Mouse (Mus musculus) stomach, embryonic 14.5 days (tissue): ENCODE measurements around the gene Qpctl. TPM values are rescaled to one million over a fixed set of nuclear protein-coding genes. Genes with fewer than 3 reads are reported as not detected.

Experiments
- ATAC-seq: fragments of 200-750 bp; cut with Nextera tagmentation; 2 replicates; pipeline ENCODE4 v1.8.0; 2017; ENCODE audit warnings: low read depth, moderate TSS enrichment; ENCODE audit not compliant: insufficient number of reproducible peaks, insufficient read depth, low FRiP score
- H3K27ac ChIP-seq: fragments of 300-500 bp; sonication (generic); 2 replicates; pipeline ENCODE4 v1.5.1; 2014; ENCODE audit warnings: mild to moderate bottlenecking, low read length, moderate library complexity, mixed read lengths
- H3K27me3 ChIP-seq: fragments of 300-500 bp; sonication (generic); 2 replicates; pipeline ENCODE4 v1.6.1; 2014; ENCODE audit warnings: low read length, control low read depth, mixed read lengths; ENCODE audit not compliant: control insufficient read depth, insufficient read depth
- H3K36me3 ChIP-seq: fragments of 300-500 bp; sonication (generic); 2 replicates; pipeline ENCODE4 v1.6.1; 2014; ENCODE audit warnings: mild to moderate bottlenecking, control low read depth, low read length, moderate library complexity, mixed read lengths; ENCODE audit not compliant: control insufficient read depth, insufficient read depth
- H3K4me1 ChIP-seq: fragments of 300-500 bp; sonication (generic); 2 replicates; pipeline ENCODE4 v1.6.1; 2014; ENCODE audit warnings: low read length, control low read depth, mixed read lengths; ENCODE audit not compliant: control insufficient read depth, insufficient read depth
- H3K4me2 ChIP-seq: fragments of 300-500 bp; sonication (generic); replicated peaks from 2 replicates; pipeline ENCODE4 v1.6.1; 2014; ENCODE audit warnings: low read depth, low read length, control low read depth
- H3K4me3 ChIP-seq: fragments of 300-500 bp; sonication (generic); 2 replicates; pipeline ENCODE4 v1.5.1; 2014; ENCODE audit warnings: low read depth, low read length, control low read depth
- H3K9ac ChIP-seq: fragments of 300-500 bp; sonication (generic); replicated peaks from 2 replicates; pipeline ENCODE4 v1.6.1; 2014; ENCODE audit warnings: low read depth, mild to moderate bottlenecking, control low read depth, low read length, moderate library complexity, mixed read lengths
- H3K9me3 ChIP-seq: fragments of 300-500 bp; sonication (generic); 2 replicates; pipeline ENCODE4 v1.6.1; 2016; ENCODE audit warnings: low read depth, low read length, control low read depth; ENCODE audit not compliant: control insufficient read depth
- WGBS: fragments of 180-500 bp; shearing (Covaris S2); extraction: QIAGEN DNeasy Blood & Tissue Kit; methylation state at CpG from one replicate; pipeline ENCODE4 v1.1.7; 2014; 5-methylcytosine and 5-hydroxymethylcytosine counted together
- polyA plus RNA-seq: library from polyadenylated mRNA; unstranded; fragments of >200 nt; fragmentation: Nextera tagmentation; extraction: Ambion mirVana; gene quantifications from 2 replicates; pipeline ENCODE4 v1.2.1, GENCODE M21; 2014

Qpctl gene
- polyA plus RNA-seq, 1 experiment from 2014 or later, result 11.3 TPM

DNA sequence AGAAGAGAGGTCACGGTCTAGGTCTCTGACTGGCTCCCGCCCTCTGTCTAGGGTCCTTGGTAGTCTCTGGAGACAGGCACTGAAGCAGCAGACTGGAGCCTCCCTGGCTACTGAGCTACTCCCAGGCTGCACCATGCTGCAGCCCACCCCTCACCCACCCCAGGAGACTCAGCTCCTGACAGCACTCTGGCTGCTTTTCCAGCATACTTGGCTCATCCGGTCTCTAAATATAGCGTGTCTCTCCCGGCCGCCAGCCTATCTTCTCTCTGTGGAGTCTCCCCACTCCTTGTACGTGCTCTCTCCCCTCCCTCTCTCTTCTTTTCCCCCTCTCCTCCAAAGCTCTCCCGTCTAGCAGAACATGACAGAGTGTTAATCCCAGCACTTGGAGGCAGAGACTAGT, 21.1 kb upstream of the Qpctl start:
- H3K9ac ChIP-seq, result no peak overlapping the region
- H3K27ac ChIP-seq, result peak overlapping the region; percentile 67; the same call in 1 of the 2 replicates
- H3K4me1 ChIP-seq, result peaks cover 15% of the 10 kb centered on the region; the same call in 1 of the 2 replicates
- ATAC-seq, result peak; percentile 53; the same call in 1 of the 2 replicates
- no peaks in the 10 kb centered on the region for H3K27me3 ChIP-seq
- H3K4me2 ChIP-seq, result no peak overlapping the region
- no peaks in the 10 kb centered on the region for H3K9me3 ChIP-seq
- 40% methylated on average over 8 of the region's 8 CpGs for WGBS
- H3K4me3 ChIP-seq, result no peak overlapping the region
- no peaks in the 10 kb centered on the region for H3K36me3 ChIP-seq

DNA sequence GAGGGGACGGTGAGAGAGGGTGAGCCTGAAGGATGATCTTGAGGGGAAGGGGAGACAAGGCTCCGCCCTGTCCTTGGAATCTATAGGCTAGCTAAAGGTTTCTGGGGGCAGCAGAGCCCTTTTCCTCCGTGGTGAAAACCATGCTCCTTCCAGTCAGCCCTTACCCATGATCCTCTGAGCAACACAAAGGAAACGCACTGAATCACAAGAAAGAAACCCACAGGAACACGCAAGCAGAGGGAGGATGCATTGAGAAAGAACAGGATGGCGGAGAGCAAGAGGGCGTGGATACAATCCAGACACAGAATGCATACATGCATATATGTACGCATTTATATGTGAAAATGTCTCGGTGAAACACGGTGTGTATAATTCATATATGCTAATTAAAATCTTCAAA, 20.4 kb upstream of the Qpctl start:
- H3K4me3 ChIP-seq, result no peak overlapping the region
- no peaks in the 10 kb centered on the region for H3K27me3 ChIP-seq
- no peaks in the 10 kb centered on the region for H3K9me3 ChIP-seq
- H3K9ac ChIP-seq, result no peak overlapping the region
- no peak for ATAC-seq
- 58% methylated on average over 10 of the region's 10 CpGs for whole genome bisulfite sequencing
- H3K4me2 ChIP-seq, result no peak overlapping the region
- peaks cover 21% of the 10 kb centered on the region for H3K4me1 ChIP-seq
- H3K27ac ChIP-seq, result no peak overlapping the region; the same call in 1 of the 2 replicates
- H3K36me3 ChIP-seq, result no peaks in the 10 kb centered on the region

DNA sequence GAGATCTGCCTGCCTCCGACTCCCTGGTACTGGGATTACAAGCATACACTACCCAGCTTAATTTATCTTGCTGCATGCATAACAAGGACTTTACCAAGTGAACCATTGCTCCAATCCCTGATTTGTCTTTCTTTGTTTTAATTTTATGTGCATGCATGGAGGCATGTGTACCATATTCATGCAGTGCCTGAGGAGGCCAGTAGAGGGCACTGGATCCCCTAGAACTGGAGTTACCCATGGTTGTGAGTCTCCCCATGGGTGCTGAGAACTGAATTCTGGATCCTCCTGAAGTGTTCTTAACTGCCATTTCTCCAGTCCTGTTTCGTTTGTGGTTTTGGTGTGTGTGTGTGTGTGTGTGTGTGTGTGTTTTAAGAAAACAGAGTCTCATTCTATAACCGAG, 17.9 kb upstream of the Qpctl start:
- H3K4me2 ChIP-seq, result no peak overlapping the region
- WGBS, result 87% methylated on average over 3 of the region's 3 CpGs
- H3K9ac ChIP-seq, result no peak overlapping the region
- no peak overlapping the region for H3K27ac ChIP-seq
- no peak overlapping the region for H3K4me3 ChIP-seq
- H3K9me3 ChIP-seq, result no peaks in the 10 kb centered on the region
- no peaks in the 10 kb centered on the region for H3K36me3 ChIP-seq
- no peaks in the 10 kb centered on the region for H3K27me3 ChIP-seq
- H3K4me1 ChIP-seq, result peaks cover 22% of the 10 kb centered on the region
- no peak for ATAC-seq

DNA sequence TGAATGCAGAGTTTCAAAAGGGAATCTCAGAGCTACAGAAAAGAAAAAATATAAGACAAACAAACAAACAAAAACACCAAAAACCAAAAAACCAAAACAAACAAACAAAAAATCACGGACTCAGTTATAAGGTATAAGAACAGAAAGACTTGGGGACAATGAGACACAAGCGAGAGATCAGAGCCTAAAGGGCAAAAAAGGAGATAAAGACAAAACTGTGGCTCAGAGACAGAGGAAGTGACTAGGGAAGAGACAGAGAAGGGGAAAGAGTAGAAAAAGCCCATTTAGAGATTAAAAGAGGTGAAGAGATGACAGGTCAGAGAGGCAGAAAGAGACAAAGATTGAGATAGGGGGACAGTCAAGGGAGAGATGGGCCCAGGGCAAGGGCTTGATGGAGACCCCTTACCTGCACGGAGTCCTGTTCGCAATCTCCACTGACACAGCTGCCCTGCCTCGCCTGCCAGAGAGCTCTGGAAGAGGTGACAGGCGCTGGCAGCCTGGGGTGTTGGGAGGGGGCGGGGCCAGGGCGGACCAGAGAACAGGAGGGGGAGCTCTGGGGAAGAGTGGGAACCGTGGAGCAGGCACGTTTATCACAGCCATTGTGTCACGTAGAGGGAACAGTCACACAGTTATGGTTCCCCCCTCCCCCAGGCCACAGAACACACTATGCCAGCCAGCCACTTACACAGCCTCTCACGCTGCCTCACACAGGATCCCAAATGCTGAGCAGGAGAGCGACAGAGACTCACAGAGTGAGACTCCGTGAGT, 16.7 kb upstream of the Qpctl start, which contains the start of gene Gipr:
Gipr (minus strand) TSS at position 472 of the 768 bp plus-strand sequence.
- no peaks in the 10 kb centered on the region for H3K9me3 ChIP-seq
- H3K9ac ChIP-seq, result no peak within 1 kb of the TSS
- H3K27me3 ChIP-seq, result no peaks in the 10 kb centered on the region
- WGBS, result 9% methylated on average over 14 of the region's 14 CpGs
- H3K4me3 ChIP-seq, result no peak within 1 kb of the TSS
- no peaks in the 10 kb centered on the region for H3K36me3 ChIP-seq
- peak; percentile 20; the same call in 1 of the 2 replicates for ATAC-seq
- peak within 1 kb of the TSS; percentile 25; the same call in 1 of the 2 replicates for H3K4me2 ChIP-seq
- H3K4me1 ChIP-seq, result peaks cover 22% of the 10 kb centered on the region
- no peak within 1 kb of the TSS for H3K27ac ChIP-seq

DNA sequence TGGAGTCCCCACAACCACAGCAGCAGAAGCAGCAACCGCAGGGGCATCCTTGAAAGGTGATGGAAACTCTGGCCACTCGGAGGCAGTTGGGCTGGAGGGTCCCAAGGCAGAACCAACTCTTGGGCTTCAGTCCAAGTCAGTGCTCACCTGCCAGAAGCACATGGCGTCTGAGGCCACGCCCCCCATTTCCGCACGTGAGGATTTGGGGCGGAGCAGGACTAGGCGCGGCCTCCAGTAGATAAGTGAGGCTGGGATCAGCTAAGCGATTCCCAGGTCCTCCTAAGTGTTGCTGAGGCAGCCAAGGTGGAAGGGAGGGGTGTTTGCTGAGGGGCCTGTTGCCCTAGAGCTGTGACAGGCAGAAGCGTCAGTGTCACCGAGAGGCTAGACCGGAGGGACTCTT, 15.9 kb upstream of the Qpctl start:
- H3K27me3 ChIP-seq, result 0 out of 2 replicates have a peak, but pooled peaks cover 2% of the 10 kb centered on the region
- WGBS, result under 1% methylated on average over 13 of the region's 13 CpGs

DNA sequence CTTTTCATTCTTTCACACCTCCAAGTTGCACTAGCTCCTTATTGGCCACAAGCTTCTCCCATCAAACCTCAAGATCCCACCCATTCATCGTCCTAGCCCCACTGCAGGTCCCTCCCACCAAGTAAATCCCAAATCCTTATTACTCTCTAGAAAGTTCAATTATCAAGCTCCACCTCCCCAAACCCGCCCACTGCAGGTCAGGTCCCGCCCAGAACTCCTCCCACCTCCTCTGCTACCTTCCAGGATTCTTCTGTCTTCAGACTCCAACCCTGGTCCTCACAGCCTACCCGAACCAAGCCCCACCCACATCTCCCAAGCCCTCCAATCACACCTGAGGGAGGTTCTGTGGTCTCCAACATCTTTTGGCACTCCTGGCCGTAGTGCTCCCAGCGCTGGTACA, 15.1 kb upstream of the Qpctl start:
- 0% methylated on average over 6 of the region's 6 CpGs for WGBS
- Histone ChIP-seq H3K4me1 (peaks cover 24% of the 10 kb centered on the region), H3K27me3 (0 out of 2 replicates have a peak, but pooled peaks cover 6% of the 10 kb centered on the region), H3K9me3 (no peaks in the 10 kb centered on the region), H3K36me3 (no peaks in the 10 kb centered on the region), H3K4me3 (no peak overlapping the region), H3K27ac (no peak overlapping the region), H3K9ac (no peak overlapping the region), H3K4me2 (peak overlapping the region; percentile 25)
- ATAC-seq, result peak; percentile 57

More for the DNA sequence above, 15.9 kb upstream of the Qpctl start:
- H3K27ac ChIP-seq, result no peak overlapping the region
- H3K9me3 ChIP-seq, result no peaks in the 10 kb centered on the region
- ATAC-seq, result 0 out of 2 replicates have a peak, but pooled peaks have one; percentile 25
- H3K4me1 ChIP-seq, result peaks cover 24% of the 10 kb centered on the region
- no peaks in the 10 kb centered on the region for H3K36me3 ChIP-seq
- H3K4me2 ChIP-seq, result peak overlapping the region; percentile 25; the same call in 1 of the 2 replicates
- H3K4me3 ChIP-seq, result no peak overlapping the region
- H3K9ac ChIP-seq, result no peak overlapping the region

DNA sequence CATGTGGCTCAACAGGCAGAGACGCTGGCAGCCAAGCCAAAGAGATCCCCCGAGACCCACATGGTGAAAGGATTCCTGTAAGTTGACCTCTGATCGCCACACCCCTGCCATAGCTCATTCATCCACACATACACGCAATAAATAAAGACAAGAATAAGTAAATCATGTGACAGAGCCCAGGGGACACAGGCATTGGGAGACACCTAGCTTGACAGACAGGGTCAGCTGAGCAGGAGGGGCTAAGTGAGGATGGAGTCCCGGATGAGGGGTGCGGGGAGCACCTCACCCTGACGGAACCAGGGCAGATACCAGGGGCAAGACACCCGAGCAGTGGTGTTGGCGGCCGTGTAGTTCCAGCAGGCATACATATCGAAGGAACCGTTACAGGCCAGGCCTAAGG, 14.7 kb upstream of the Qpctl start:
- Histone ChIP-seq H3K27me3 (0 out of 2 replicates have a peak, but pooled peaks cover 6% of the 10 kb centered on the region), H3K27ac (no peak overlapping the region), H3K4me2 (peak overlapping the region; percentile 25), H3K4me1 (peaks cover 24% of the 10 kb centered on the region), H3K4me3 (no peak overlapping the region), H3K9me3 (no peaks in the 10 kb centered on the region), H3K9ac (no peak overlapping the region), H3K36me3 (no peaks in the 10 kb centered on the region)
- ATAC-seq, result no peak; the same call in 1 of the 2 replicates
- WGBS, result 15% methylated on average over 12 of the region's 12 CpGs

DNA sequence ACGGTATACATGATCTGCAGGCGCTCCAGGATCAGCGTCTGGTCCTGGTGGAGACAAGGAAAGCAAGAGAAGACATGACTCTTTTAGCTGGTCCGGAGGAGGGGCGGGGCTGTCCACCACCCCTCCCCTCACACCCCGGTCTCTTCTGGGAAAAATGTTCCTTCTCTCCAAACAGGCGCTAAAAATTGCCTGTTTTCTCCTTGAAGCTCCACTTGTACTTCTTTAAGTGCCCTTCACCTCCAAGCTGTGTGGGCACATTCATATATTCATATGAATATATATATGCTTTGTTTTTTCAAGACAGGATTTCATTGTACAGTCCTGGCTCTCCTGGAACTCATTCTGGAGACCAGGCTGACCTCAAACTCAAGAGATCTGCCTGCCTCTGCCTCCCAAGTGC, 13.8 kb upstream of the Qpctl start:
- no peak for ATAC-seq
- Histone ChIP-seq H3K4me3 (no peak overlapping the region), H3K9ac (no peak overlapping the region), H3K27ac (no peak overlapping the region), H3K4me1 (peaks cover 24% of the 10 kb centered on the region), H3K36me3 (no peaks in the 10 kb centered on the region), H3K27me3 (0 out of 2 replicates have a peak, but pooled peaks cover 6% of the 10 kb centered on the region), H3K9me3 (no peaks in the 10 kb centered on the region), H3K4me2 (no peak overlapping the region)
- 87% methylated on average over 7 of the region's 7 CpGs for WGBS
